Mouse (Mus musculus): ENCODE data around the gene Fhl2.

Fhl2 gene

GRCm38 (mm10) chr1:43117435-43117834, 79.3 kb downstream of the Fhl2 start:
- no peak for DNase-seq (ENCODE audit: extremely low spot score, low spot score)

GRCm38 (mm10) chr1:43112882-43113281, 83.9 kb downstream of the Fhl2 start:
- no peak for DNase-seq (ENCODE audit: extremely low spot score, low spot score)

GRCm38 (mm10) chr1:43110556-43110955, 86.2 kb downstream of the Fhl2 start:
- DNase-seq (ENCODE audit: extremely low spot score, low spot score): peak; percentile 42

GRCm38 (mm10) chr1:43108729-43109128, 88.1 kb downstream of the Fhl2 start:
- no peak for DNase-seq (ENCODE audit: extremely low spot score, low spot score)

- DNase-seq (ENCODE audit: extremely low spot score, low spot score): peak; percentile 97
These were observed 98.5 kb downstream of the Fhl2 start, which contains the start of the genes Tgfbrap1 and AI597479 for GRCm38 (mm10) chr1:43098031-43098984. Tgfbrap1 (minus strand) TSS chr1:43098637. AI597479 (plus strand) TSS chr1:43098710.

- no peak for DNase-seq (ENCODE audit: extremely low spot score, low spot score)
These were observed 102.6 kb downstream of the Fhl2 start for GRCm38 (mm10) chr1:43094206-43094605.

GRCm38 (mm10) chr1:43092056-43093015, 104.4 kb downstream of the Fhl2 start:
- DNase-seq (ENCODE audit: extremely low spot score, low spot score): peak; percentile 84

GRCm38 (mm10) chr1:43091306-43092055, 105.3 kb downstream of the Fhl2 start:
- peak; percentile 28 for DNase-seq (ENCODE audit: extremely low spot score, low spot score)

- no peak for DNase-seq (ENCODE audit: extremely low spot score, low spot score)
These were observed 106.4 kb downstream of the Fhl2 start for GRCm38 (mm10) chr1:43090418-43090817.

GRCm38 (mm10) chr1:43082946-43083345, 113.8 kb downstream of the Fhl2 start:
- DNase-seq (ENCODE audit: extremely low spot score, low spot score): peak; percentile 5

- no peak for DNase-seq (ENCODE audit: extremely low spot score, low spot score)
These were observed 118.7 kb downstream of the Fhl2 start for GRCm38 (mm10) chr1:43078124-43078523.

GRCm38 (mm10) chr1:43074791-43075190, 122.0 kb downstream of the Fhl2 start:
- no peak for DNase-seq (ENCODE audit: extremely low spot score, low spot score)
